Mouse (Mus musculus) bone marrow, adult 2 months (tissue): ENCODE results near the gene Cfap61.

Experiments used
- CTCF ChIP-seq: fragments of 200-500 bp; IDR thresholded peaks from 2 replicates; pipeline ENCODE4 v1.5.1; 2011; ENCODE audit warnings: low read length, control low read depth; ENCODE audit not compliant: control insufficient read depth, insufficient read depth
- POLR2A ChIP-seq: fragments of 200-500 bp; IDR thresholded peaks from 2 replicates; pipeline ENCODE4 v1.6.1; 2011; ENCODE audit warnings: low read depth, mild to moderate bottlenecking, control low read depth, low read length, borderline replicate concordance; ENCODE audit not compliant: control insufficient read depth

- TF ChIP-seq CTCF (no peak), POLR2A (no peak)
Observed at GRCm38 (mm10) chr2:146220591-146221075, 286.0 kb downstream of the Cfap61 start.
